Mouse (Mus musculus): ENCODE measurements around the gene Tuba1a. TPM values are rescaled to one million over a fixed set of nuclear protein-coding genes. Genes with fewer than 3 reads are reported as not detected.
"Not testable (repeated sequence)": the region's sequence is repeated elsewhere in the genome, so short reads cannot be mapped to it uniquely, and the experiment has no call there.

Gene Tuba1a
- polyA plus RNA-seq, 1 experiment, result 1,134 TPM

DNA sequence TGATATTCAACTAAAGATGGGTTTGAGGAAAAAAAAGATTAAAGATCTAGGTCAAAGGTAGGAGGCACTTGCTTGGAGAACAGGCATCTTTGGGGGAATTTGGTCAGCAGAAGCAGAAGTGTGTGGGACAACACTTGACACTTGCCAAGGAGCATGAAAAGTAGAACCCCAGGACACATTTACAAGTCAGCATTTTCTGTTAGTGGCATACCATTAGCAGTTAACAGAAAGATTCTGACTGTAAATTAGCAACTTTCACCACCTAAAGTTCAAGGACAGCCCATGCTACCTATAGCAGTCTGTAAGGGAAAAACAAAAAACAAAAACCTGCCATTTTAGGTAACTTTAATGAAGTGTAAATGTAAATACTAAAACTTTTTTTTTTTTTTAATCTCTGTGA lies 5.1 kb downstream of the Tuba1a start:
- TF ChIP-seq POLR2A (IDR thresholded peaks at IDR 0.05; ENCODE audit: low read depth, low read length) (no peak), CTCF (IDR thresholded peaks at IDR 0.05; ENCODE audit: borderline replicate concordance, insufficient read depth, low read length) (no peak)
- no peak overlapping the region for H3K27ac ChIP-seq (ENCODE audit: insufficient read depth, low read length)
- no peaks in the 10 kb centered on the region for H3K4me1 ChIP-seq (ENCODE audit: control insufficient read depth, insufficient read depth, low read length)
- no peak overlapping the region for H3K4me3 ChIP-seq (ENCODE audit: insufficient read depth, low read length)

DNA sequence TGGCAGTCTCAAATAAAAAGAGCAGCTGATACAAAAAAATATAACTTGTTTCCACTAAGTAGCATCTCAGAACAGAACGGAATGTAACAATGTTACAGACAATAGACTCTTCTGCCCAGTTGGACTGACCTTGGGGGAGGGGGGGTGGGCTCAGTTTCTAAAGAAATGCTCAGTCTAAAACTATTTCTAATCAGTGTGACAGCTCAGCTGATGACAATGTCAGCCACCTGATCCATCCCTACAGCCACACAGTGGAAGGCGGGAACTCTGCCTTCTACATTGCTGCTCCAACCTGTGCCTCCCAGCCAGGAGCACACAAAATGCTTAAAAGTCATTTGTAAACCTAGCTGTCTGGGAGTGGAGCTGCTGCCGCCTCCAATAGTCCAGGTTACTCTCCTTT lies 5.6 kb downstream of the Tuba1a start:
- Histone ChIP-seq H3K27ac (ENCODE audit: insufficient read depth, low read length) (no peak overlapping the region), H3K4me1 (ENCODE audit: control insufficient read depth, insufficient read depth, low read length) (no peaks in the 10 kb centered on the region), H3K4me3 (ENCODE audit: insufficient read depth, low read length) (no peak overlapping the region)
- no peak for TF ChIP-seq CTCF (IDR thresholded peaks at IDR 0.05; ENCODE audit: borderline replicate concordance, insufficient read depth, low read length)

DNA sequence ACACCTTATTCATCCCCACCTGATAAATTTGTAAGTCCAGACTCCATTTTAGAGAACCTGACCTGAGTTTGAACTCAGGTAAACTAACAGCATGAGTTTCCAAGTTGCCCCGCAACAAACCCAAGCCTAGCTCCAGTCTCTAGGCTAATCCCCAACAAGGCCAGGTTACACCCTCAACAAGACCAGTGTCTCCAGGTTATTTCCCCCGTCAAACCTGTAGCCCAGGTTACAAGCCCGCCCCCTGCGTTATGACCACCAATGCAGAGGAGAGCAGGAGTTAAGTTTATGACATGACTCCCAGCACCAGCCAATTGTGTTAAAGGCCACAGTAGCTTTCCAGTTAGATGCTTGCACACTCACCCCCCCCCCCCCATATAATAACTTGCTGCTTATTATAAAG lies 10.4 kb downstream of the Tuba1a start:
- no peak for TF ChIP-seq CTCF (IDR thresholded peaks at IDR 0.05; ENCODE audit: borderline replicate concordance, insufficient read depth, low read length)
- TF ChIP-seq POLR2A (IDR thresholded peaks at IDR 0.05; ENCODE audit: low read depth, low read length), result no peak
- no peaks in the 10 kb centered on the region for H3K4me1 ChIP-seq (ENCODE audit: control insufficient read depth, insufficient read depth, low read length)
- H3K4me3 ChIP-seq (ENCODE audit: insufficient read depth, low read length), result no peak overlapping the region
- no peak overlapping the region for H3K27ac ChIP-seq (ENCODE audit: insufficient read depth, low read length)

DNA sequence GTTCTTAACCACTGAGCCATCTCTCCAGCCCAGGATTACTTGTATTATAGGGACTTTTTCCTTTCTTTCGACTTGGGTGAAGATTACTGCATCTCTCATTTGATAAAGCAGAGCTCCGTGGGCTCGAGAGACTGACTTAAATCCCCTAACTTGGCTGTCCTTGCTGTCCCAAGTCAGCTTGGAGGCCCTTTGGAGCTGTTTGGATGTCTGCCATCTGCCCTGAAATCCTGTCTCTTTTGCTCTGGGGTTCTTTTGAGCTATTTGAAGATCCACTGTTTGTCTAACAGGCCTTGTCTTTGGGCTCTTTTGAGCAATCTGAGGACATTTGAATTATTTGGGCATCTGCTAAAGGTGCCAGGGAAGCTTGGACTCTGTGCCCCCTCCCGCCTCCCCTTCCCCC lies 11.4 kb downstream of the Tuba1a start:
- Histone ChIP-seq H3K4me1 (ENCODE audit: control insufficient read depth, insufficient read depth, low read length) (no peaks in the 10 kb centered on the region), H3K27ac (ENCODE audit: insufficient read depth, low read length) (no peak overlapping the region), H3K4me3 (ENCODE audit: insufficient read depth, low read length) (no peak overlapping the region)
- no peak for TF ChIP-seq CTCF (IDR thresholded peaks at IDR 0.05; ENCODE audit: borderline replicate concordance, insufficient read depth, low read length)
- TF ChIP-seq POLR2A (IDR thresholded peaks at IDR 0.05; ENCODE audit: low read depth, low read length), result no peak

DNA sequence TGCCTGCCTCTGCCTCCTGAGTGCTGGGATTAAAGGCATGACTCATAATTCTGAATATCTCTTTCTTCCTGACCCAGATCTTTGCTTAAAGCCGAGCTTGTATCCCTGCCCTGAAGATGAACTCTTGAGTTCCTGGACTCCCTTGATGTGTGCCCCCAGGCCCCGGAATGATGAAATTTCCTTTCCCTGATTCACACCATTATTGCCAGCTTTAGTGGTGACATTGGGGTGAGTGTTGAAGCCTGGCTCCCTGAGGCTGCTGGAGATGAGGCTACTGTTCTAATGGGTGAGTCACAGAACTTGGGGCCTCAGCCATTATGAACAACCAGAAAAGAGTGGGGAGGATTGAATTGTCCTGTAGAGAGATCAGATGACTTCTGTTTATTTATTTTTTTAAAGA lies 12.0 kb downstream of the Tuba1a start:
- no peak overlapping the region for H3K27ac ChIP-seq (ENCODE audit: insufficient read depth, low read length)
- no peak overlapping the region for H3K4me3 ChIP-seq (ENCODE audit: insufficient read depth, low read length)
- no peaks in the 10 kb centered on the region for H3K4me1 ChIP-seq (ENCODE audit: control insufficient read depth, insufficient read depth, low read length)
- no peak for TF ChIP-seq CTCF (IDR thresholded peaks at IDR 0.05; ENCODE audit: borderline replicate concordance, insufficient read depth, low read length)
- TF ChIP-seq POLR2A (IDR thresholded peaks at IDR 0.05; ENCODE audit: low read depth, low read length), result no peak

DNA sequence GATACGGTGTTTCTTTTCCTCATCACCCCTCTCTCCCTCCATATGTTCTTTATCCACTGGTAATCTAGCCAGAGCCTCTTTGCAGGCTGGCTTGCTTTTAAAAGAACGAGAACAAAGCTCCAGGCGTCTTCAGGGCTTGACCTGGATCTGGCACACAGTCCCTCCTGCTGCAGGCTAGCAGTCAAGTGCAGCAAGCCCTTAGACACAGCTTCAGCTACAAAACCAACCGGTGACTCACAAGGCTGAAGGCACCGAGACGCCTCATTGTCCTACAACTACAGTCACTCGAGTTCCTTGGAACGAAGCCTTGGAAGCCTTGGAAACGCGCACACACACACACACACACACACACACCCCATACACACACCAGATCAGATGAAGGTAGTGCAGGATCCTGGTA lies 12.7 kb downstream of the Tuba1a start:
- TF ChIP-seq POLR2A (IDR thresholded peaks at IDR 0.05; ENCODE audit: low read depth, low read length) (no peak), CTCF (IDR thresholded peaks at IDR 0.05; ENCODE audit: borderline replicate concordance, insufficient read depth, low read length) (no peak)
- Histone ChIP-seq H3K27ac (ENCODE audit: insufficient read depth, low read length) (no peak overlapping the region), H3K4me3 (ENCODE audit: insufficient read depth, low read length) (no peak overlapping the region), H3K4me1 (ENCODE audit: control insufficient read depth, insufficient read depth, low read length) (no peaks in the 10 kb centered on the region)

DNA sequence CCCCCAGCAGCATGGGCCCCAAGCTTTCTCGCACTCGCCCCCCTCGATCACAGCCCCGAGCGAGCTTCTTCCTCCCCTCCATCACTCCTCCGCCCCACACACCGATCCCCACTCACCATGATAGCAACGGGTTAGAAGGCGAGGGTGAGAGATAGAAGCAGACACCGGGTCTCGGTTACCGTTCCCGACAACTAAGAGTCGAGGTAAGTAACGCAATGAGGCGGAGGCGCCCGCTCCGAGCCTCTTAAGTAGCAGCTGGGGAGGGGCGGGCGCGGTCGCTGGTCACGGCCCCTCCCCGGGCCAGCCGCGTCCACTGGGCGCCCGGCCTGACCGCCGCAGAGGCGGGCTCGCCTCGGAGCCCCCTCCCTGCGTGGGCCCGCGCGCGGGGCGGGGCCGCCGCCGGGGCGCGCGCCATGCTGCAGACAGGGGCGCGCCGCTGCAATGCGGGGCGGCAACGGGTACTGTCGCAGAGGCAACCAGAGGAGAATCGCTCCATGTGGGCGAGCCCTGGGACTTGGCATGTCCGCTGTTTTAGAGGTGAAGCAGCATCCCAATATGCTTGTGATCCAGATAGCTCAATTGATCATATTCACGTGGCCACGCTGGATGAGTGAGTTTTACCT lies 19.2 kb downstream of the Tuba1a start, which contains the start of gene Tuba1b:
Gene Tuba1b, minus strand, starts transcription at position 349 of the 623 bp plus-strand sequence.
- Histone ChIP-seq H3K27ac (ENCODE audit: insufficient read depth, low read length) (peak within 1 kb of the TSS; percentile 99), H3K4me3 (ENCODE audit: insufficient read depth, low read length) (peak within 1 kb of the TSS; percentile 99), H3K4me1 (ENCODE audit: control insufficient read depth, insufficient read depth, low read length) (no peaks in the 10 kb centered on the region)
- TF ChIP-seq POLR2A (IDR thresholded peaks at IDR 0.05; ENCODE audit: low read depth, low read length), result peak; percentile 92
- no peak for TF ChIP-seq CTCF (IDR thresholded peaks at IDR 0.05; ENCODE audit: borderline replicate concordance, insufficient read depth, low read length)

DNA sequence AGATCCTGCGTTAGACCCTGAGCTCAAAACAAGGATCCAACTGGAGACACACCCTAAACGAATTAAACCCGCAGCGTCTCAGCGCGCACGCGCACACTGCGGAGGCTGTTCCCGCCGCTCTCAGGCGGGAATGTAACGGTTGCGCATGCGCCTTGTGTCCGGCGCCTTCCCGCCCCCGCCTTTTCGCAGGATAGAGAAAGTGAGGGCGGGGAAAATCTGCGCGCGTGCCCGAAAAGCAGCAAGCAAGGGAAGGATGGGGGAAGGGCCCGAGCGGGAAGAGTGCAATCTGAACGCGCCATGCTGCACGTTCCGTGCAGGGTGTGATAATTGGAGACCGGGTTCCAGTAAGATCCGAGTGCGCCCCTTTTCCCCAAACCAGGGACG lies 19.7 kb downstream of the Tuba1a start:
- peak; percentile 36; the same call in 1 of the 2 replicates for TF ChIP-seq POLR2A (IDR thresholded peaks at IDR 0.05; ENCODE audit: low read depth, low read length)
- no peak for TF ChIP-seq CTCF (IDR thresholded peaks at IDR 0.05; ENCODE audit: borderline replicate concordance, insufficient read depth, low read length)
- Histone ChIP-seq H3K4me3 (ENCODE audit: insufficient read depth, low read length) (peak overlapping the region; percentile 98), H3K27ac (ENCODE audit: insufficient read depth, low read length) (peak overlapping the region; percentile 93), H3K4me1 (ENCODE audit: control insufficient read depth, insufficient read depth, low read length) (peaks cover 3% of the 10 kb centered on the region; the same call in 1 of the 2 replicates)

DNA sequence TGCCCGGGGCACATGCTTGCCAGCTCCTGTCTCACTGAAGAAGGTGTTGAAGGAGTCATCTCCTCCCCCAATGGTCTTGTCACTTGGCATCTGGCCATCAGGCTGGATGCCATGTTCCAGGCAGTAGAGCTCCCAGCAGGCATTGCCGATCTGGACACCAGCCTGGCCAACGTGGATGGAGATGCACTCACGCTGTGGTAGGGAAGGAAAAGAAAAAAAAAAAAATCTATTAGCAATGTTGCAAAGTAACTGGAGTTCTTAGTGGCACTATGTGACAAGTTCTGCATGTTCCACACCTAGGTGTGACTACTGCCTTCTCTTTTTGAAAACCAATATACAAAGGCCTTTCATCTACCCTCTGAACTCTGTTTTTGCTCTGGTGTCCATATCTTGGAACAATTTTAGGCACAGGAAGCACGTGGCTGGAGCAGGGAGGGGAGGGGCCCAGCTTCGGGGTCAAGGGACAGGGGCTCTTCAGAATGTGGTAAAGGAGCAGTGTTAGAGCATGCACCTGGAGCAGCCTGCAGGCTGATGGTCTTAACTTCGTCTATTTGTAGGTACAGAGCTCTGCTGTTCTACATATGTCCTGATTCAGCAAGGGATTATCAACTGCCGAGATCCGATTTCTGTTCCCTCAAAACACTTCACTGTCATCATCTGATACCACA lies 20.4 kb downstream of the Tuba1a start:
- Histone ChIP-seq H3K27ac (ENCODE audit: insufficient read depth, low read length) (peak overlapping the region; percentile 72), H3K4me3 (ENCODE audit: insufficient read depth, low read length) (peak overlapping the region; percentile 98)
- H3K4me1 ChIP-seq (ENCODE audit: control insufficient read depth, insufficient read depth, low read length), result not testable (repeated sequence)
- peak; percentile 13; the same call in 1 of the 2 replicates for TF ChIP-seq POLR2A (IDR thresholded peaks at IDR 0.05; ENCODE audit: low read depth, low read length)

DNA sequence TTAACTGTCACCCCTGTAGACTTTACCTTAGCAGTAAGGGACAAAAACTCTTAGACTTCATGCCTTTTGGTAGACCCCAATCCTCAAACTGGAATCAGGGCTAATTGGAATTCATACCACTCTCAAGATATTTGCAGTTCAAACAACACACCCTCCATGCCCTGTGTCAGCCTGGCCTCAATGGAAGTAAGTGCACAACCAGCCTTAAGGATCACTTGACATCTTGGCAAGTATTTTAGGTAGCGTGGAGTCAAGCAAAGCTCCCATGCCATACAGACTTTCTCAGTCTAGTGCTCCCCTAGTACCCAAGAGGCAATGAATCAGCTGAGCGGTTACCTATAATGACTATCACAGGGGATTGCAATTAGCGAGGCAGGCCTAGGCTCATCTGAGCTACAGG lies 22.5 kb downstream of the Tuba1a start:
- peak overlapping the region; percentile 35; the same call in 1 of the 2 replicates for H3K4me3 ChIP-seq (ENCODE audit: insufficient read depth, low read length)
- no peak overlapping the region for H3K27ac ChIP-seq (ENCODE audit: insufficient read depth, low read length)
- TF ChIP-seq POLR2A (IDR thresholded peaks at IDR 0.05; ENCODE audit: low read depth, low read length), result peak; percentile 48
- TF ChIP-seq CTCF (IDR thresholded peaks at IDR 0.05; ENCODE audit: borderline replicate concordance, insufficient read depth, low read length), result no peak
- peaks cover 3% of the 10 kb centered on the region; the same call in 1 of the 2 replicates for H3K4me1 ChIP-seq (ENCODE audit: control insufficient read depth, insufficient read depth, low read length)
